Mouse (Mus musculus) cerebellum, adult 2 months (tissue): ENCODE results near the gene Mns1. TPM values are rescaled to one million over a fixed set of nuclear protein-coding genes. Genes with fewer than 3 reads are reported as not detected.

ENCODE experiments used
- DNase-seq, 2 experiments: peaks; one replicate each; pipeline ENCODE4 v3.0.0; 2021
- H3K27ac ChIP-seq: fragments of 200-500 bp; 2 replicates; pipeline ENCODE4 v1.5.1; 2012; ENCODE audit warnings: low read length, control low read depth, inconsistent platforms; ENCODE audit not compliant: insufficient read depth
- H3K27me3 ChIP-seq: fragments of 200-500 bp; 2 replicates; pipeline ENCODE4 v1.6.1; 2012; ENCODE audit warnings: inconsistent platforms, mild to moderate bottlenecking, low read length, moderate library complexity; ENCODE audit not compliant: control insufficient read depth, insufficient read depth
- H3K4me1 ChIP-seq: fragments of 200-500 bp; 2 replicates; pipeline ENCODE4 v1.6.1; 2011; ENCODE audit warnings: low read length; ENCODE audit not compliant: control insufficient read depth, insufficient read depth
- H3K4me3 ChIP-seq: fragments of 200-500 bp; replicated peaks from 2 replicates; pipeline ENCODE3; 2011; ENCODE audit warnings: mild to moderate bottlenecking, low read depth, low read length, control low read depth; ENCODE audit not compliant: insufficient read depth
- CTCF ChIP-seq: fragments of 200-500 bp; IDR thresholded peaks from 2 replicates; pipeline ENCODE4 v1.5.1; 2011; ENCODE audit warnings: low read depth, mild to moderate bottlenecking, control low read depth, low read length, moderate library complexity, borderline replicate concordance; ENCODE audit not compliant: insufficient read depth
- POLR2A ChIP-seq: fragments of 200-500 bp; IDR thresholded peaks from 2 replicates; pipeline ENCODE4 v1.6.1; 2011; ENCODE audit warnings: low read length, control low read depth, borderline replicate concordance; ENCODE audit not compliant: insufficient read depth
- WGBS: fragments of 180-500 bp; shearing (Covaris S2); methylation state at CpG from one replicate; pipeline ENCODE4 v1.1.7; 2018; 5-methylcytosine and 5-hydroxymethylcytosine counted together
- polyA plus RNA-seq: library from polyadenylated mRNA; depleted of rRNA; stranded (reverse); fragments of >200 nt; gene quantifications from 2 replicates; pipeline ENCODE4 v1.2.3, GENCODE M21; 2012

Gene Mns1
- polyA plus RNA-seq, 1 experiment: 1.4 TPM

DNA sequence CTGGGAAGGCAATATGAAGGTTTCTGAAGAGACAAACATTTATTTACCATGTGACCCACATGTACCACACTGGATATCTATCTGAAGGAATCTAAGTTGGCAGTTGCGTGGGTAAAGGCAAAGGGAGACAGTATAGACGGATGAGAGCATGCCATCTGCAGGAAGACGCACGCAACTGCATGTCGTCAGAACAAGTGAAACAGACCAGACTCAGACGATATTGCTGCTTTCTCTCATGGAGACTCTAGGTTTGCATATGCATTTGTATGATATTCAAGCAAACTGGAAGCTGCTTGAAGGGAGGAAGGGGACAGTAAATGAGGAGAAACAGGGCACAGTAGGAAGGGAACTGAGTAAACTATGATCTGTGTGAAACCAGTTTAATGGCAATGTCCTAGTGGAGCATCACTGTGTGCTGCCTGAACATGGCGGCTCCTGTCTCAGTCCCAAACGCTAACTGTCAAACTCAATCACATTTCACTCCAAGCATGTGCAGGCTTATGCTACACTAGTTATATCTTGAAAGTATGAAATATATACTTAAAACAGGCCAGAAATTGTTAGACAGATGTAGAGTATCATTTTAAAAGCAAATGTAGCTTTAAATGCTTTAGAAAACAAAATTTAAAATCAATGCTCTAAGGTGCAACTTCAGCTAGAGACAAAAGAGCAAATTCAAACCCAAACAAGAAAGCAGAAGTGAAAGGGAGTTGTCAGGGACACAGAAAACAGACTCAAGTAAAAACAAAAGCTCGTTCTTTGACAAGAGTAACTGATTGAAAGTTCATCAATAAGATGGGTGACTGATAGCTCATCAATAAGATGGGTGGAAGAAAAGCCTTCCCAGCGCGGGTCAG is 30.0 kb downstream of the Mns1 start:
- DNase-seq: no peak
- no peaks in the 10 kb centered on the region for H3K4me1 ChIP-seq
- no peak overlapping the region for H3K27ac ChIP-seq
- no peaks in the 10 kb centered on the region for H3K27me3 ChIP-seq
- peak; percentile 47; the same call in 1 of the 2 replicates for TF ChIP-seq CTCF
- no peak for TF ChIP-seq POLR2A
- 64% methylated on average over 11 of the region's 11 CpGs for WGBS
- H3K4me3 ChIP-seq: no peak overlapping the region

DNA sequence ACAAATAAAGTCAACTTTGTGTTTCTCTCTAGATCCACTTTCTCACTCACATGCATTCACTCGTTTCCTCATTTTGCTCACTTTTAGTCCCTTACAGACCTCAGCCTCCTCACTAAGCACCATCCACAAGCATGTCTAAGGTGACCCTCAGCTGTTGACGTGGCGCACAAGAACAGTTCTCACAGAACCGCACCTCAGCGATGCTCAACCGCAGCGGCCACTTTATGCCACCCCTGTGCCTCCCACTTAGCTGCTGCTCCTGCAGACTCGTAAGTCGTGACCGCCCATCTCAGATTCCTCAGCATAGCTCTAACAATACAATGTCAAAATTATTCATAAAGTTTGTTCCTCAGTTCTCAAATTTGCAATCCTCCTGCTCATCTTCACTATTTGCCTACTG is 30.8 kb downstream of the Mns1 start:
- TF ChIP-seq CTCF (no peak), POLR2A (no peak)
- Histone ChIP-seq H3K27me3 (no peaks in the 10 kb centered on the region), H3K27ac (no peak overlapping the region), H3K4me1 (no peaks in the 10 kb centered on the region), H3K4me3 (no peak overlapping the region)
- 94% methylated on average over 10 of the region's 10 CpGs for WGBS
- no peak for DNase-seq

GRCm38 (mm10) chr9:72469851-72470250 is 32.0 kb downstream of the Mns1 start:
- TF ChIP-seq POLR2A (no peak), CTCF (no peak)
- Histone ChIP-seq H3K4me1 (no peaks in the 10 kb centered on the region), H3K27me3 (no peaks in the 10 kb centered on the region), H3K27ac (no peak overlapping the region), H3K4me3 (no peak overlapping the region)
- WGBS: 100% methylated on average over 1 of the region's 1 CpGs
- DNase-seq: no peak

- H3K27ac ChIP-seq: no peak overlapping the region
- H3K4me1 ChIP-seq: no peaks in the 10 kb centered on the region; the same call in 1 of the 2 replicates
- DNase-seq: no peak
- WGBS: 88% methylated on average over 9 of the region's 9 CpGs
- no peaks in the 10 kb centered on the region for H3K27me3 ChIP-seq
- no peak overlapping the region for H3K4me3 ChIP-seq
- TF ChIP-seq CTCF (no peak), POLR2A (no peak)
Observed at GRCm38 (mm10) chr9:72475511-72475910, 37.7 kb downstream of the Mns1 start.

DNA sequence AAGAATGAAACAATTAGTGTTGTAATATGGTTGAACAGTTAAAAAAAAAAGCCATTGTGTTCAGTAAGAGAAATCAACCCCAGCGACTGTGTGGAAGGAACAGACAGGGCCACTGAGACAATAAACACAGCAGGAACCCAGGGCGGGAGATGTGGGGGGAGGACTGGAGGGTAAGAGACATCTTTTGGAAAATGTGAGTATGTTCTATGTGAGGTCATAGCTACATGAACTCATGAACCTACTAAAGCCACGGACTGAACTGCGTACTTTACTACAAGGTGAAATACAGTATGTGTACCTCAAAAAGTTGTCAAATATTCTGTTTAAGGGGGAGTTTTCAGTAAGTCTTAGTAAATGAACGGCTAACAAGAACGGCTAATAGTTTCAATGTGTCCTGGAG is 39.5 kb downstream of the Mns1 start:
- TF ChIP-seq POLR2A (no peak), CTCF (no peak)
- no peak overlapping the region for H3K27ac ChIP-seq

GRCm38 (mm10) chr9:72479276-72479675 is 41.5 kb downstream of the Mns1 start:
- H3K4me3 ChIP-seq: no peak overlapping the region
- DNase-seq: no peak
- H3K4me1 ChIP-seq: no peaks in the 10 kb centered on the region; the same call in 1 of the 2 replicates
- H3K27me3 ChIP-seq: no peaks in the 10 kb centered on the region
- 87% methylated on average over 1 of the region's 1 CpGs for WGBS
- TF ChIP-seq CTCF (no peak), POLR2A (no peak)
- H3K27ac ChIP-seq: no peak overlapping the region

More for the DNA sequence above, 39.5 kb downstream of the Mns1 start:
- Histone ChIP-seq H3K4me1 (no peaks in the 10 kb centered on the region; the same call in 1 of the 2 replicates), H3K4me3 (no peak overlapping the region), H3K27me3 (no peaks in the 10 kb centered on the region)
- no peak for DNase-seq
- 67% methylated on average over 6 of the region's 6 CpGs for WGBS

DNA sequence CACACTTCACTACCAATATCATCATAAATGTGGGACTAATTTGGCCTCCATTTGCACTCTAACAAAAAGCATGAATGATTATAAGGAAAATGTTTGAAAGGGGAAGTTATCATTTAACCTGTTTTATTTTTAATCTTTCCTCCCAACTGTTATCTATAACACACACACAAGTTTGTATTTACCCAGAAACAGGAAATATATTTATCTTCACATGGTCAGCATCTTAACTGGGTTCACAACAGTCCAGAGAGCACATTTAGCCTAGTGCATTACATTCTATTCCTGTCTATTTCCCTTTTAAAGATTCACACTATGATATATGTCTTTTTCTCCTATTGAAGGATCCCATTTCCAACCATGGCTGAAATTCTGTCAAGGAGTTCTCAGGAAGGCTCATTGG is 50.7 kb downstream of the Mns1 start:
- H3K27me3 ChIP-seq: no peaks in the 10 kb centered on the region
- no peak for TF ChIP-seq POLR2A
- no peak for TF ChIP-seq CTCF
- H3K4me3 ChIP-seq: no peak overlapping the region
- H3K4me1 ChIP-seq: no peaks in the 10 kb centered on the region
- H3K27ac ChIP-seq: no peak overlapping the region
- DNase-seq: no peak

- Histone ChIP-seq H3K27ac (no peak overlapping the region), H3K4me1 (no peaks in the 10 kb centered on the region), H3K27me3 (no peaks in the 10 kb centered on the region), H3K4me3 (no peak overlapping the region)
- no peak for TF ChIP-seq POLR2A
- TF ChIP-seq CTCF: no peak
- 93% methylated on average over 5 of the region's 5 CpGs for WGBS
- DNase-seq: no peak
Observed at GRCm38 (mm10) chr9:72489131-72489530, 51.3 kb downstream of the Mns1 start.
